Mouse (Mus musculus) stomach, embryonic 14.5 days (tissue): Measurements from ENCODE around the gene Fli1. TPM values are rescaled to one million over a fixed set of nuclear protein-coding genes. Genes with fewer than 3 reads are reported as not detected.

ENCODE experiments used
- ATAC-seq: fragments of 200-750 bp; cut with Nextera tagmentation; 2 replicates; pipeline ENCODE4 v1.8.0; 2017; ENCODE audit warnings: low read depth, moderate TSS enrichment; ENCODE audit not compliant: insufficient number of reproducible peaks, insufficient read depth, low FRiP score
- H3K27ac ChIP-seq: fragments of 300-500 bp; sonication (generic); 2 replicates; pipeline ENCODE4 v1.5.1; 2014; ENCODE audit warnings: mild to moderate bottlenecking, low read length, moderate library complexity, mixed read lengths
- H3K27me3 ChIP-seq: fragments of 300-500 bp; sonication (generic); 2 replicates; pipeline ENCODE4 v1.6.1; 2014; ENCODE audit warnings: low read length, control low read depth, mixed read lengths; ENCODE audit not compliant: control insufficient read depth, insufficient read depth
- H3K36me3 ChIP-seq: fragments of 300-500 bp; sonication (generic); 2 replicates; pipeline ENCODE4 v1.6.1; 2014; ENCODE audit warnings: mild to moderate bottlenecking, control low read depth, low read length, moderate library complexity, mixed read lengths; ENCODE audit not compliant: control insufficient read depth, insufficient read depth
- H3K4me1 ChIP-seq: fragments of 300-500 bp; sonication (generic); 2 replicates; pipeline ENCODE4 v1.6.1; 2014; ENCODE audit warnings: low read length, control low read depth, mixed read lengths; ENCODE audit not compliant: control insufficient read depth, insufficient read depth
- H3K4me2 ChIP-seq: fragments of 300-500 bp; sonication (generic); replicated peaks from 2 replicates; pipeline ENCODE4 v1.6.1; 2014; ENCODE audit warnings: low read depth, low read length, control low read depth
- H3K4me3 ChIP-seq: fragments of 300-500 bp; sonication (generic); 2 replicates; pipeline ENCODE4 v1.5.1; 2014; ENCODE audit warnings: low read depth, low read length, control low read depth
- H3K9ac ChIP-seq: fragments of 300-500 bp; sonication (generic); replicated peaks from 2 replicates; pipeline ENCODE4 v1.6.1; 2014; ENCODE audit warnings: low read depth, mild to moderate bottlenecking, control low read depth, low read length, moderate library complexity, mixed read lengths
- H3K9me3 ChIP-seq: fragments of 300-500 bp; sonication (generic); 2 replicates; pipeline ENCODE4 v1.6.1; 2016; ENCODE audit warnings: low read depth, low read length, control low read depth; ENCODE audit not compliant: control insufficient read depth
- WGBS: fragments of 180-500 bp; shearing (Covaris S2); extraction: QIAGEN DNeasy Blood & Tissue Kit; methylation state at CpG from one replicate; pipeline ENCODE4 v1.1.7; 2014; 5-methylcytosine and 5-hydroxymethylcytosine counted together
- polyA plus RNA-seq: library from polyadenylated mRNA; unstranded; fragments of >200 nt; fragmentation: Nextera tagmentation; extraction: Ambion mirVana; gene quantifications from 2 replicates; pipeline ENCODE4 v1.2.1, GENCODE M21; 2014

Fli1 gene
- polyA plus RNA-seq, 1 experiment from 2014 or later: 11.4 TPM

DNA sequence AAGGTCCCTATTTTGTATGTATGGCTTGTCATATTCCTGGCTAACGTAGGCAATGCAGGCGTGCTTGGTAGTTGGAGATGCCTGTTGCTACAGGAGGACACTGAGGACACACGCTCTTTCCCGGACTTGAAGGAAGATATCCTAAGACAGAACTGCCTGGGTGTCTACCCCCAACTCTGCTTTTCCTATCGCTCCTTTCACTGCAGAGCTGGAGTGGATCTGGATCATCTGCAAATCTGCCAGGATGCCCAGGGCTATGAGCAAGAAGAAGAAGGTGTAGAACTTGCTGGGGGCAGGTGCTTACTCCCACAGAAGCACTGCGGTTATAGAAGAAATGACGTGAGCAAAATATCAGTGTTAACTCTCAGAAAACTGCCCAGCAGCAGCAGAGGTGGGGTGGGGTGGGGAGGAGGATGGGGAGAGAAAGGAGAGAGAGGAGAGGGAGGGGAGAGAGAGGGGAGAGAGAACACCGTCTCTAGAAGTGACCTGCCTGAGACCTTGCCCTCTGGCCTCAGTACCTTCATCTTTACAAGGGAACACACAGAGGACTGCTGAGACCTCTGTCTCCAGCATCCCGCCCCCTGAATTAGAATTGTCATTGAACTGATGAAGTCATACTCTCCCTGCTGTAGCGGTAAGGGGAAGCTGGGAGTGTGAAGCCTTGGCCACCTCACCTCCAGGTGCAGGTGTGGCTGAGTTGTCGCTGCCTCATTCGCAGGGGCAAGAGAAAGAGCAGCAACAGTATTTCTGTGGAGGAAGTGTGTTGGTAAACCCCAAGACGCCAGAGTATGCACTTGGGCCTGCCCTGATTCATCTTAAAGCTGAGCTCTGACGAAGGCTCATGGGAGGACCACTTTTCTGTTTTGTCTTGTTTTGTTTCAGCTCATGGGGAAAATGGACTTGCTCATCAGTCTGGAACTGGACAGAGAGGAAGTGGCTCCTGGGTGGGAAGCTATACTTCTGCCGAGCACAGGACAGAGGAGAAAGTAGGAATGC, 35.5 kb downstream of the Fli1 start:
- Histone ChIP-seq H3K27ac (peak overlapping the region; percentile 21; the same call in 1 of the 2 replicates), H3K9ac (no peak overlapping the region), H3K9me3 (no peaks in the 10 kb centered on the region), H3K4me2 (no peak overlapping the region), H3K4me3 (no peak overlapping the region), H3K27me3 (no peaks in the 10 kb centered on the region), H3K4me1 (peaks cover 12% of the 10 kb centered on the region; the same call in 1 of the 2 replicates), H3K36me3 (no peaks in the 10 kb centered on the region)
- 61% methylated on average over 15 of the region's 15 CpGs for WGBS
- no peak for ATAC-seq

DNA sequence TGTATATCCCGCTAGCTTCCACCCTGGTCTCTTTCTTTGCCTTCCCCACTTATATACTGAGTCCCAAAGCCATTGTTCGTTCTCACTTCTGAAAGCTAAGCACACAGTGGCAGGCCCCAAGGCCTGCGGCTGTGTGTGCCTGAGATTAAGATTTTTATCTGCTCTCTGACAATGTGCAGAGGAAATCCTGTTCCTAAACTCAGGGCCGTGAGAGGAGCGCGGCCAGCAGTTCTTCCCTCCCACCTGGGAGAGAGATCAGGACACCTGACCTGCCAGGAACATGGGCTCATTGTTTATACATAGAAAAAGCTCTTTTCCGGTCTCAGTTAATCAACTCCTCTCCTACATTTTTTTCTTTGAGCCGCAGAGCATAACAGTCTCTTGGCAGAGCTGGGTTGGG, 36.5 kb downstream of the Fli1 start:
- no peak overlapping the region for H3K4me2 ChIP-seq
- peak overlapping the region; percentile 21; the same call in 1 of the 2 replicates for H3K27ac ChIP-seq
- peaks cover 12% of the 10 kb centered on the region; the same call in 1 of the 2 replicates for H3K4me1 ChIP-seq
- no peak overlapping the region for H3K9ac ChIP-seq
- WGBS: 18% methylated on average over 8 of the region's 8 CpGs
- no peaks in the 10 kb centered on the region for H3K27me3 ChIP-seq
- H3K4me3 ChIP-seq: no peak overlapping the region
- ATAC-seq: peak; percentile 42; the same call in 1 of the 2 replicates
- no peaks in the 10 kb centered on the region for H3K36me3 ChIP-seq
- no peaks in the 10 kb centered on the region for H3K9me3 ChIP-seq

DNA sequence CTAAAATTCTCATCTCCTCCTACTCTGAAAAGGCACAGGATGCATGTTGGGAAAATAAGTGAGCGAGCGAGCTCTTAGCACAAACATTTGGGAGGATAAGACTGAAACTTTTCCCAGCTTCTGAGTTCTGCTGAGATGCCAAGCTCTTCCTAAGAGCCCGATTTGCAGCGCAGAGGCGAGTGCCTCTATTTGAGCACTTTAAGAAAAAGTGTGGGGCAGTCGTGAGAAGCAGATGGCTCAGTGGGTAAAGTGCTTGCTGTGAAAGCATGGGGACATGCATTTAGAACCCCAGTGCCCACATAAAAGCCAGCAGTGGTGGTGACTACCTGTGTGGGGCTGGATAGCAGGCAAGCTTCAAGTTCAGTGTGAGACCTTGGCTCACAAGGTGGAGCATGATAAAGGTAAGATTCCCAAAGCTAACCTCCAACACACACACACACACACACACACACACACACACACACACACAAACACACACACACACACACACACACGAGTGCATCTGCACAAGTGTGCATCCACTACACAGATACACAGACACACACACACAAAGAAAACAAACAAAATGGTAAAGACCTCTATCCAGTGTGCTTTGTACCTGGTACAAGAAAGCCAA, 37.1 kb downstream of the Fli1 start:
- no peaks in the 10 kb centered on the region for H3K36me3 ChIP-seq
- H3K27ac ChIP-seq: no peak overlapping the region; the same call in 1 of the 2 replicates
- no peaks in the 10 kb centered on the region for H3K27me3 ChIP-seq
- WGBS: 75% methylated on average over 7 of the region's 7 CpGs
- H3K4me1 ChIP-seq: peaks cover 12% of the 10 kb centered on the region; the same call in 1 of the 2 replicates
- H3K4me3 ChIP-seq: no peak overlapping the region
- ATAC-seq: no peak
- H3K9me3 ChIP-seq: no peaks in the 10 kb centered on the region
- no peak overlapping the region for H3K9ac ChIP-seq
- H3K4me2 ChIP-seq: no peak overlapping the region

DNA sequence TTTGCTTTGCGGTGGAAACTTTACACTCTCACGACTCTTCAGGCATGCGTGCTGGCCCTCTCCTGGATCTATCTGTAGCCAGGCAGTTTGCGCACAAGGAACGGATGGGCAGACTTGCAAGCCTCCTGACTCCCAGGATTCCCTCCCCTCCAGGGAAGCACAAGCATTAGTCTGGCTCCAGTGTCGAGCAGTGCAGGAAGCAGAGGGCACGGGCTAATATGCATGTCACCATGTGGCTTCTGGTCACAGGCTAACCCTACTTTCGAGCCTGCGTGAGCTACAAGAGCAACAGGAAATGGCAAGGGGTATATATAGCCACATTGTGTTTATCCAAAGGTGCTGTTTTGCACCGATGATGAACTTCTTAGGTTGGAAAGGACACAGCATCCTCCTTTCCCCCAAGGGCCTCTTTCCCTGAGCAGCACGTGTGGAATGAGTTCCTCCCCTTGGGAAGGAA, 38.6 kb downstream of the Fli1 start:
- 52% methylated on average over 11 of the region's 11 CpGs for whole genome bisulfite sequencing
- Histone ChIP-seq H3K9me3 (no peaks in the 10 kb centered on the region), H3K4me1 (peaks cover 12% of the 10 kb centered on the region; the same call in 1 of the 2 replicates), H3K27me3 (no peaks in the 10 kb centered on the region), H3K27ac (no peak overlapping the region), H3K4me2 (no peak overlapping the region), H3K9ac (no peak overlapping the region), H3K36me3 (no peaks in the 10 kb centered on the region), H3K4me3 (no peak overlapping the region)
- no peak for ATAC-seq

DNA sequence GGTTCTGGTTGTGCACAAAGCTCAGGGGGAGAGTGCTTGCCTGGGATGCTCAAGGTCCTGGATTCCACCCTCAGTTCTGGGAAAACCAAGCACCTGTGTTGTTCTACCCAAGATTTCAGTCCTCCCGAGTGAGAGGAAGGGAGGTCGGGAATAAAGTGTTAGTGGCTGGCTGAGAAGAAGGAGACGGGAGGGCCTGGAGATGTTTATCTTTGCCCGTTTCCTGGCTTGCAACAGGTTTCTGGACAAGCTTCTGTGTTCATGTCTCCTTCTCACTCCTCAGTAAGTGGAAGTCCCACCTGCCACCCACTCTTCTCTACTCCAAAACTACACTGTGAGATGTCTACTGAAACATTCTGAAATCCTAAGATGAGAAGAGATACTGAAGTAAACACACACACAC, 39.2 kb downstream of the Fli1 start:
- Histone ChIP-seq H3K36me3 (no peaks in the 10 kb centered on the region), H3K4me1 (peaks cover 12% of the 10 kb centered on the region; the same call in 1 of the 2 replicates), H3K9ac (no peak overlapping the region), H3K4me3 (no peak overlapping the region), H3K27me3 (no peaks in the 10 kb centered on the region), H3K27ac (no peak overlapping the region), H3K4me2 (no peak overlapping the region), H3K9me3 (no peaks in the 10 kb centered on the region)
- 37% methylated on average over 4 of the region's 4 CpGs for WGBS
- no peak for ATAC-seq

DNA sequence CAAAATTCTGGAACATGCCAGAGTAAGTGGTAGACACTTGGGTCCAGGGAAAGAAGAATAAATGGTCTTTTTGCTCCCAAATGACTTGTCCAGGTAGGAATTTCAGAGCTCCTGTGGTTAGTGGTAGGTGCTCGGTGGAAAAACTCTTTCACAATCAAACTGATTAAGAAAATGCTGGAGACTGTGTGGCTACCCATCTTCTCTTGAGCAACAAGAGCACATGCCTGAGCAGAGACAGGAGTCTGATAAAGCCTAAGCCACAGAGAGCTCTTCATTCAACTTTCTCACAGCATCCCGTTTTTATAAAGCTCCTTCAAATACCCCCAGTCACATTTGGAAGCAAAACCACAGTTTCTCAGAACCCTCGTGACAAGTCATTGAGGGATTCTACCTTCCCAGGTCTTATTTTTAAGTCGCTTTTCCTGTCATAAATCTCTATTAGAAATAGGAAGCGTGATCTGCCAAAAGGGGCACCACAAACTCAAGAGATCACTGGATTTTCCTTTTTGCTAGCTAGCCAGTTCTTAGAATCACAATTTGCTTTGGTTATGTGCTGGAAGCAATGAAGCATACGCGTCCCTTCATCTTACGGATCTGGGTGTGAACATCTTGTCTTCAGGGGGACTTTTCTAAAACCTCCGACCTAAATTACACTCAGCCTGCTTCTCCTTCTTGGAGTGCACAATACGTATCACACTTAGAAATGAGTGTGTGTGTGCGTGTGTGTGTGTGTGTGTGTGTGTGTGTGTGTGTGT, 40.2 kb downstream of the Fli1 start:
- H3K36me3 ChIP-seq: no peaks in the 10 kb centered on the region
- H3K4me1 ChIP-seq: peaks cover 9% of the 10 kb centered on the region; the same call in 1 of the 2 replicates
- H3K4me2 ChIP-seq: no peak overlapping the region
- H3K4me3 ChIP-seq: no peak overlapping the region
- no peak for ATAC-seq
- H3K27me3 ChIP-seq: no peaks in the 10 kb centered on the region
- no peak overlapping the region for H3K9ac ChIP-seq
- H3K9me3 ChIP-seq: no peaks in the 10 kb centered on the region
- no peak overlapping the region for H3K27ac ChIP-seq
- 82% methylated on average over 11 of the region's 11 CpGs for WGBS

DNA sequence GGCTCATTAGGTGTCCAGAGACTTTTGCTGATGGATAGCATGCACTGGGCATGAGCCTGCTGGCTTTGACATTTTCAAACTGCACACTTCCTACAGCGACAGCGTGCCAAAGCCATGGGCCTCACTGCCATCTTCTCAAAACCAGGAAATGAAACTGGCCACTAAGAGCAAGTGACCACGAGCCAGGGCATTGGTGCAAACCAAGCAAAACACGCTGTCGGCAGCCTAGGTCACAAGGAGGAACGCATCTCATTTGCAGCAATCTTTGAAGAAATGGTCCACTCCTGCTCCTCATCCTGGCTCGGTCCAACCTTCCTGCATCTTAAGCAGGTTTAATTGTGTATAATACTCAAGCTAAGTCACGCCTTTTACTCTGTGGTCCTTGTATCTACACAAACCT, 41.8 kb downstream of the Fli1 start:
- no peak overlapping the region for H3K27ac ChIP-seq
- H3K4me2 ChIP-seq: no peak overlapping the region
- no peak overlapping the region for H3K9ac ChIP-seq
- WGBS: 91% methylated on average over 8 of the region's 8 CpGs
- no peaks in the 10 kb centered on the region for H3K9me3 ChIP-seq
- no peak overlapping the region for H3K4me3 ChIP-seq
- no peaks in the 10 kb centered on the region for H3K36me3 ChIP-seq
- no peak for ATAC-seq
- H3K27me3 ChIP-seq: no peaks in the 10 kb centered on the region
- H3K4me1 ChIP-seq: peaks cover 7% of the 10 kb centered on the region; the same call in 1 of the 2 replicates

DNA sequence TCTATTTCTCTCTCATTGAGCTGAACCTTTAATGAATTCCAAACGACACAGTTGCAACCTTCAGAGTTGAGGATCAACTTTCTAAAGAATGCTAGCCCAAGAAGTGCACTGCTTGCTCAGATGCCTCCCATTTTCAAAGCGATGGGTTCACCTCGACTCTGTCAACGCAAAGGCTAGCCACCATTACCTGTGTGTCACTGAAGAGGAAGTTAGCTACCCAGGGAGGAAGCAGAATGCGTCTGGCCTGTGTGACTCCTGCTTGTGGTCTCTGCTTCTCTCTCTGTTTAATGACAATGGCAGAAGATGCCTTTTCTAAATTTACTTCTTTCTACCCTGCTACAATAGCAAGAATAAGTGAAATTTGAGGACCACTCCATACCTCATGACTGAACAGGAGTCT, 42.6 kb downstream of the Fli1 start:
- WGBS: 76% methylated on average over 5 of the region's 5 CpGs
- Histone ChIP-seq H3K36me3 (no peaks in the 10 kb centered on the region), H3K4me1 (peaks cover 15% of the 10 kb centered on the region)

More for the DNA sequence above, 42.6 kb downstream of the Fli1 start:
- H3K4me2 ChIP-seq: no peak overlapping the region
- no peaks in the 10 kb centered on the region for H3K27me3 ChIP-seq
- no peak overlapping the region for H3K9ac ChIP-seq
- ATAC-seq: no peak
- no peaks in the 10 kb centered on the region for H3K9me3 ChIP-seq
- H3K27ac ChIP-seq: no peak overlapping the region
- H3K4me3 ChIP-seq: no peak overlapping the region
